Mouse (Mus musculus) heart, embryonic 14.5 days (tissue): ENCODE measurements around the gene Syn3. TPM values are rescaled to one million over a fixed set of nuclear protein-coding genes. Genes with fewer than 3 reads are reported as not detected.

Experiments used
- ATAC-seq: fragments of 200-750 bp; cut with Nextera tagmentation; 2 replicates; pipeline ENCODE4 v1.8.0; 2017; ENCODE audit warnings: low read depth, moderate TSS enrichment; ENCODE audit not compliant: insufficient number of reproducible peaks, insufficient read depth, low FRiP score
- H3K27ac ChIP-seq, 2 experiments: fragments of 200-500 bp in 1 of 2; fragments of 300-500 bp in 1 of 2; sonication (generic) in 1 of 2; replicated peaks in 1 of 2; 2 replicates each; pipeline ENCODE4 v1.5.1; 2012 to 2014; ENCODE audit warnings: low read depth in 2 of 2, low read length in 2 of 2, control low read depth in 1 of 2, mild to moderate bottlenecking in 1 of 2, mixed read lengths in 1 of 2; ENCODE audit not compliant: control insufficient read depth in 1 of 2, insufficient read depth in 1 of 2
- H3K27me3 ChIP-seq: fragments of 300-500 bp; sonication (generic); 2 replicates; pipeline ENCODE4 v1.6.1; 2014; ENCODE audit warnings: mild to moderate bottlenecking, low read length, control low read depth; ENCODE audit not compliant: control insufficient read depth, insufficient read depth
- H3K36me3 ChIP-seq: fragments of 300-500 bp; sonication (generic); 2 replicates; pipeline ENCODE4 v1.6.1; 2014; ENCODE audit warnings: mild to moderate bottlenecking, control low read depth, low read length, mixed read lengths; ENCODE audit not compliant: control insufficient read depth, insufficient read depth
- H3K4me1 ChIP-seq, 2 experiments: fragments of 200-500 bp in 1 of 2; fragments of 300-500 bp in 1 of 2; sonication (generic) in 1 of 2; 2 replicates each; pipeline ENCODE4 v1.6.1; 2012 to 2014; ENCODE audit warnings: low read length in 2 of 2, control low read depth in 1 of 2, mixed read lengths in 1 of 2; ENCODE audit not compliant: control insufficient read depth in 2 of 2, insufficient read depth in 2 of 2
- H3K4me2 ChIP-seq: fragments of 300-500 bp; sonication (generic); 2 replicates; pipeline ENCODE4 v1.6.1; 2014; ENCODE audit warnings: mild to moderate bottlenecking, low read length
- H3K4me3 ChIP-seq, 2 experiments: fragments of 200-500 bp in 1 of 2; fragments of 300-500 bp in 1 of 2; sonication (generic) in 1 of 2; 2 replicates each; pipeline ENCODE4 v1.5.1; 2012 to 2014; ENCODE audit warnings: low read length in 2 of 2, mild to moderate bottlenecking in 2 of 2, control low read depth in 1 of 2, low read depth in 1 of 2, moderate library complexity in 1 of 2; ENCODE audit not compliant: control insufficient read depth in 1 of 2, insufficient read depth in 1 of 2
- H3K9ac ChIP-seq: fragments of 300-500 bp; sonication (generic); 2 replicates; pipeline ENCODE4 v1.6.1; 2014; ENCODE audit warnings: mild to moderate bottlenecking, low read length
- H3K9me3 ChIP-seq: fragments of 300-500 bp; sonication (generic); 2 replicates; pipeline ENCODE4 v1.6.1; 2016; ENCODE audit warnings: low read length, control low read depth; ENCODE audit not compliant: control insufficient read depth
- WGBS: fragments of 180-500 bp; shearing (Covaris S2); extraction: QIAGEN DNeasy Blood & Tissue Kit; methylation state at CpG from one replicate; pipeline ENCODE4 v1.1.7; 2014; 5-methylcytosine and 5-hydroxymethylcytosine counted together
- polyA plus RNA-seq: library from polyadenylated mRNA; unstranded; fragments of >200 nt; fragmentation: Nextera tagmentation; extraction: Ambion mirVana; gene quantifications from 2 replicates; pipeline ENCODE4 v1.2.1, GENCODE M21; 2014

The Syn3 gene
- polyA plus RNA-seq, 1 experiment from 2014 or later, result 1.1 TPM

DNA sequence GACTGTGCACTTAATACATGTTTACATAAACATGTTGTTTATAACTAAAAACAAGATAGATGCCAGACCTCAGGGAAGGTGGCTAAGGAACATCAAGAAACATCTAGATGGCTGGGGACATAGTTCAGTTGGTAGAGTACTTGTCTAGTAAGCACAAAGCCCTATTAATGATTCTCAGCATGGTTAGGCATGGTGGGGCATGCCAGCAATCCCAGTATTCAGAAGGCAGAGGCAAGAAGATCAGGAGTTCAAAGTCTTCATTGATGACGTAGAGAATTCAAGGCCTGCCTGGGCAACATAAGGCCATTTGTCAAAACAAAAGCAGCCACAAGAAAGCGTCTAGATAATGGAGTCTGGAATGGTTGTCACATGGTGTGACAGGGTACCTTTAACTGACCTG, 441.0 kb downstream of the Syn3 start:
- no peak overlapping the region for H3K4me3 ChIP-seq
- H3K27ac ChIP-seq, result no peak overlapping the region
- H3K9me3 ChIP-seq, result peaks cover 9% of the 10 kb centered on the region; the same call in 1 of the 2 replicates
- ATAC-seq, result no peak
- 23% methylated on average over 2 of the region's 2 CpGs for WGBS
- no peak overlapping the region for H3K9ac ChIP-seq
- no peak overlapping the region for H3K4me2 ChIP-seq
- H3K4me1 ChIP-seq, result no peaks in the 10 kb centered on the region; a peak in 1 of 4 replicates
- no peaks in the 10 kb centered on the region for H3K36me3 ChIP-seq
- H3K27me3 ChIP-seq, result no peaks in the 10 kb centered on the region

DNA sequence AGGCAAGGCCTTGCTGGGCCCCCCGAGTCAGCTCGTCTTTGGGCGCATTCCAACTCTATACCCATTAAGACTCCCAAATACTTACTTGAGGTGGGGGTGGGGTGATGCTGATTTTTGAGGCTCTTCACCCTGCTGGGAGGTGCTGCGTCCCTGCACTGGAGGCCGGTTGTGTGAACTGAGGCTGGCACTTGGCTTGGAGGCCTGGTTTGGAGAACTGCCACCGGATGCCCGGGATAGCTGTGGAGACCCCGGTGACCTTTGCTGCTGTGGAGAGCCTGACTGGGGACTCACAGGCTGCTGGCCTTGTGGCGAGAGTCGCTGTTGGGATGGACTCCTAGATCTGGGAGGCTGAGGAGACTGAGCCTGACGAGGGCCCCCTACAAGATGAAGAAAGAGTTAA, 441.4 kb downstream of the Syn3 start:
- 82% methylated on average over 11 of the region's 11 CpGs for WGBS
- no peak overlapping the region for H3K4me3 ChIP-seq
- ATAC-seq, result no peak
- no peak overlapping the region for H3K4me2 ChIP-seq
- H3K27ac ChIP-seq, result no peak overlapping the region
- H3K9ac ChIP-seq, result no peak overlapping the region
- H3K9me3 ChIP-seq, result peaks cover 9% of the 10 kb centered on the region; the same call in 1 of the 2 replicates
- no peaks in the 10 kb centered on the region; a peak in 1 of 4 replicates for H3K4me1 ChIP-seq
- no peaks in the 10 kb centered on the region for H3K36me3 ChIP-seq
- no peaks in the 10 kb centered on the region for H3K27me3 ChIP-seq

DNA sequence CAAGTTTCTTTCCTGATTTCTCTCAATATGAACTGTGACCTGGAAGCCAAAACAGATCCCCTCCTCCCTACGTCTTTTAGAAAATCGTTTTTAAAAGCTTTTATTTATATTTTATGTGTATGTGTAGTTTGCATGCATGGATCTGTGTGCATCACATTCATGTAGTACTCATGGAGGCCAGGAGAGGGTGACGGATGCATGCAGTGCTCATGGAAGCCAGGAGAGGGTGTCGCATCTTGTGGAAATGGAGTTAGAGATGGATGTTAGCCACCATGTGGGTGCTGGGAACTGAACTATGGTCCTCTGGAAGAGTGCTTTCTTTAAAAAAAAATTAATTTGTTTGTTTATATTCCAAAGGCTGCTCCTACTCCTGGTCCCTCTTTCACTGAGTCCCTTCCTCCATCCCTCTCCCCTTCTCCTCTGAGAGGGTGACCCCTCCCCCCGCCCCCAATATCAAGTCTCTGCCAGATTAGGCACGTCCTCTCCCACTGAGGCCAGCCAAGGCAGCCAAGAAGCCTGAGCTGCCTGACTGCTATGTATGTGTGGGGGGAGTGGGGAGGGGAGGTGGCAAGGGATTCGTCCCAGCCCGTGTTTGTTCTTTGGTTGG, 442.3 kb downstream of the Syn3 start:
- no peaks in the 10 kb centered on the region for H3K27me3 ChIP-seq
- ATAC-seq, result no peak
- H3K36me3 ChIP-seq, result no peaks in the 10 kb centered on the region
- H3K9ac ChIP-seq, result no peak overlapping the region
- H3K27ac ChIP-seq, result no peak overlapping the region
- H3K4me3 ChIP-seq, result no peak overlapping the region
- WGBS, result 69% methylated on average over 8 of the region's 8 CpGs
- no peaks in the 10 kb centered on the region; a peak in 1 of 4 replicates for H3K4me1 ChIP-seq
- H3K4me2 ChIP-seq, result no peak overlapping the region
- peaks cover 4% of the 10 kb centered on the region; the same call in 1 of the 2 replicates for H3K9me3 ChIP-seq

DNA sequence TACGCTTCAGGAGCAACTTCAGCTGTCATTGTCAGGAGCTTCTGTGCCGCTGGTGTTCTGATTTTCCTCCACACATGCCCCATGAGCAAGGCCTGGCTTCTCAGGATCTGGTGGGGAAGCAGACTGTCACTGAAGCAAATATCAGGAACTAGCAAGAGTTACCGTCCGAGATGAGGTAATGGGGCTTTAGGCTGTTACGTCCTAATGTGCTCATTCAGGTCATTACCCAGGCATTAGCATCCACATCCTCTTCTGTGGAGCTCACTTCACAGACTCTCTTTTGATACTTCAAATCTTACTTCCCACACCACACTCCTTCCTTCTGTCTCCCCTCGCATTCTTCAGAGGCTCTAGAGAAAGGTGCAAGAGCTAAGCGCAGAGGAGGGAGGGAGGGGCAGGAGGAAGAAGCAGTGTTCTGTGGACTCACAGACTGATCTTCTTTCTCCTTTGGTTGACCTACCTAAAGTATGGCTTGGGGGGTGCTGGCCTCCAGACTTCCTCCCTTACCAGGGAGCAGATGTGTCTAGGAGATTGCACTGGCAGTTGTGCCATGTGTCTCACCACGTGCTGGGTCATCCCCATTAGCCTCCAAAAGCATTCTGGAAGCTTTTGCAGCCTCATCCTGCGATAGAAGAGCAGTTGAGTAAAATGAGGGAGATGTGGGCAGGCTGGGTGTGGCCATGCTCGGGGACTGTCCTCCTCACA, 445.7 kb downstream of the Syn3 start:
- Histone ChIP-seq H3K9me3 (no peaks in the 10 kb centered on the region), H3K4me1 (no peaks in the 10 kb centered on the region; a peak in 1 of 4 replicates), H3K9ac (no peak overlapping the region), H3K27me3 (no peaks in the 10 kb centered on the region), H3K4me2 (no peak overlapping the region), H3K4me3 (no peak overlapping the region), H3K36me3 (peaks cover 5% of the 10 kb centered on the region), H3K27ac (no peak overlapping the region)
- WGBS, result 69% methylated on average over 10 of the region's 10 CpGs
- ATAC-seq, result no peak

DNA sequence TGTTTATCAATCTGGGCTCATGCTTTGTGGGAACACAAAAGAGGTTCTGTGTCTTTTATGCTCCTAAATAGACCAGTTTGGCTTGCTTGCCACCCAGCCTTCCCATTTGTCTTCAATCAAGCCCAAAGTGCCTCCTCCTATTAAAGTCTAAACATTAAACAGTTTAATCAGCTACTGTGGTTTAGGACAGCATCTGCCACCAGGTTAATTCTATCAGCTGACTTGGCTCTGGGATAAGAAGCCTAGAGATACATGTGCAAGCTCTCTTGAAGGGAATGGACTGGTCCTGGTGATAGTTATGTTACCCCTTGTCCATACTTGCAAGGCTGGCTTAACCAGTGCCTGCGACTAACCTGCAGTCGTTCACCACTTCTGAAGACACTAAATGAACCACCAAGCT, 448.2 kb downstream of the Syn3 start:
- 94% methylated on average over 2 of the region's 2 CpGs for WGBS
- peaks cover 24% of the 10 kb centered on the region for H3K36me3 ChIP-seq
- H3K27me3 ChIP-seq, result no peaks in the 10 kb centered on the region
- no peaks in the 10 kb centered on the region for H3K9me3 ChIP-seq
- H3K4me1 ChIP-seq, result no peaks in the 10 kb centered on the region; a peak in 1 of 4 replicates
- no peak for ATAC-seq
- H3K27ac ChIP-seq, result no peak overlapping the region
- no peak overlapping the region for H3K9ac ChIP-seq
- no peak overlapping the region for H3K4me3 ChIP-seq
- H3K4me2 ChIP-seq, result no peak overlapping the region

DNA sequence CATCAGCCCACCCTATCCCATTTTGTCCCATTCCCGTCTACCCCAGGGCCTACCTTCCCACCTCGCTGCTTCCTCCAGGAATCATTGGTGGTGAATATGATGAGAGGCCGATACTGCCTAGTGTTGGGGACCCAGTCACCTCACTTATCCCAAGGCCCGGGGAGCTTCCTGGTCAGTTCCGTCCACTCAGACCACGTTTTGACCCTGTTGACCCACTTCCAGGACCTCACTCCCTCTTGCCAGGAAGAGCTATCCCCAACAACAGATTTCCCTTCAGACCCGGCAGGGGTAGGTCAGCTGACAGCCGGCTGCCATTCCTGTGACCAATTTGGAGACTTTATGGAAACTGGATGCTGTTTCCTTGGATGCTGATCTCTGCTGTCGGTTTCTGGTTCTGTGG, 450.9 kb downstream of the Syn3 start:
- H3K27me3 ChIP-seq, result no peaks in the 10 kb centered on the region
- no peaks in the 10 kb centered on the region for H3K4me1 ChIP-seq
- no peak overlapping the region for H3K4me2 ChIP-seq
- peaks cover 48% of the 10 kb centered on the region for H3K36me3 ChIP-seq
- no peaks in the 10 kb centered on the region for H3K9me3 ChIP-seq
- no peak overlapping the region for H3K4me3 ChIP-seq
- no peak for ATAC-seq
- no peak overlapping the region for H3K27ac ChIP-seq
- 83% methylated on average over 9 of the region's 9 CpGs for WGBS
- no peak overlapping the region for H3K9ac ChIP-seq

DNA sequence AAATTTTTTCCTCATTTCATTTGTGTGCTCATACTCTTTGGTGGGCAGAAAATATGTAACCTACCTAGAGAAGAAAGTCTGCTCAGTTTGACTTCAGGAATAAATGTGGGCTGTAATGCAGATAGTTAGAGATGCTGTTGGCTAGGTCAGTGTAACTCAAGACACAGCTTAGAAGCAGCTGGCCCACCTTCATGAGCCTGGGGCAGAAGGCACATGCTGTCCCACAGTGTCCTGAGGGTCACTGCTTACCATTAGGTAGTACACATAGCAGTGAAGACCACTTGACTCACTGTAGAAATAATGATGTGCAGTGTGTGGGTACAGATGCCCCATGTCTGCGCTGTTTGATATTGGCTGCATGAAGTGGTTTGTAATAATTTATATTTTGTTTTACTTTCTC, 452.3 kb downstream of the Syn3 start:
- no peak overlapping the region for H3K27ac ChIP-seq
- WGBS, result 92% methylated on average over 1 of the region's 1 CpGs
- H3K4me2 ChIP-seq, result no peak overlapping the region
- H3K27me3 ChIP-seq, result no peaks in the 10 kb centered on the region
- H3K36me3 ChIP-seq, result peaks cover 48% of the 10 kb centered on the region
- H3K9me3 ChIP-seq, result no peaks in the 10 kb centered on the region
- no peak overlapping the region for H3K4me3 ChIP-seq
- H3K9ac ChIP-seq, result no peak overlapping the region
- no peak for ATAC-seq
- H3K4me1 ChIP-seq, result no peaks in the 10 kb centered on the region
